Mouse (Mus musculus): ENCODE measurements around the gene Cfap43. TPM values are rescaled to one million over a fixed set of nuclear protein-coding genes. Genes with fewer than 3 reads are reported as not detected.

Gene Cfap43
- total and polyA plus RNA-seq, 3 experiments: 3.2 to 12.7 (median 11.7) TPM

- no peak overlapping the region for H3K9ac ChIP-seq (ENCODE audit: insufficient read depth, low read depth)
- no peaks in the 10 kb centered on the region for H3K79me2 ChIP-seq (replicated peaks; ENCODE audit: control insufficient read depth, extremely low read depth, insufficient read depth, poor library complexity, severe bottlenecking)
- H3K9me3 ChIP-seq (replicated peaks; ENCODE audit: low read length): no peaks in the 10 kb centered on the region
- in situ Hi-C loops (cut with MboI; ENCODE audit: low pct_ligation_motif_present, low pct_unique_long_range_greater_than_20kb, low sequenced_read_pairs): no loop called here
- peaks cover 2% of the 10 kb centered on the region for H3K27me3 ChIP-seq (replicated peaks)
- dilution Hi-C loops (cut with MboI; ENCODE audit: extremely low pct_ligation_motif_present, extremely low pct_unique_long_range_greater_than_20kb, low sequenced_read_pairs): no loop called here
- H3K36me3 ChIP-seq (replicated peaks in 1 of 2; ENCODE audit: control insufficient read depth in 1 of 2, insufficient read depth in 1 of 2, low read length in 1 of 2): no peaks in the 10 kb centered on the region
- H3K4me3 ChIP-seq (replicated peaks in 1 of 3; ENCODE audit: low read depth in 2 of 3, low read length in 2 of 3, poor library complexity in 1 of 3): no peak overlapping the region
- H3K27ac ChIP-seq (ENCODE audit: insufficient read depth, low read depth): no peak overlapping the region
- H3K4me1 ChIP-seq (ENCODE audit: control insufficient read depth in 1 of 2, insufficient read depth in 2 of 2): no peaks in the 10 kb centered on the region
- TF ChIP-seq USF2 (conservative IDR thresholded peaks at IDR 0.05; ENCODE audit: low read depth, low read length) (no peak), SMC3 (IDR thresholded peaks at IDR 0.05; ENCODE audit: low read depth, low read length) (no peak), RAD21 (IDR thresholded peaks at IDR 0.05; ENCODE audit: low read depth, low read length) (no peak), RCOR1 (conservative IDR thresholded peaks at IDR 0.05; ENCODE audit: low read depth, low read length) (no peak), POLR2A (IDR thresholded peaks at IDR 0.05; ENCODE audit: low read depth, low read length) (no peak), ETS1 (conservative IDR thresholded peaks at IDR 0.05; ENCODE audit: low read depth, low read length) (no peak), CTCF (conservative IDR thresholded peaks at IDR 0.05 in 1 of 2, IDR thresholded peaks at IDR 0.05 in 1 of 2; ENCODE audit: low read depth in 2 of 2, low read length in 2 of 2) (no peak), TCF12 (IDR thresholded peaks at IDR 0.05; ENCODE audit: low read depth, low read length) (no peak), EP300 (IDR thresholded peaks at IDR 0.05; ENCODE audit: low read length) (no peak), HCFC1 (IDR thresholded peaks at IDR 0.05; ENCODE audit: low read depth, low read length) (no peak), BHLHE40 (IDR thresholded peaks at IDR 0.05; ENCODE audit: low read depth, low read length) (no peak), E2F4 (IDR thresholded peaks at IDR 0.05; ENCODE audit: insufficient replicate concordance, low read depth, low read length) (no peak), JUND (conservative IDR thresholded peaks at IDR 0.05; ENCODE audit: low read depth, low read length) (no peak), UBTF (IDR thresholded peaks at IDR 0.05; ENCODE audit: low read depth, low read length) (no peak), MAZ (IDR thresholded peaks at IDR 0.05; ENCODE audit: low read depth, low read length) (no peak), KAT2A (IDR thresholded peaks at IDR 0.05; ENCODE audit: insufficient replicate concordance, low read length) (no peak), JUN (IDR thresholded peaks at IDR 0.05; ENCODE audit: insufficient read depth, low read depth, low read length) (no peak), SIN3A (IDR thresholded peaks at IDR 0.05; ENCODE audit: low read length) (no peak), USF1 (IDR thresholded peaks at IDR 0.05; ENCODE audit: low read depth, low read length) (no peak), ZC3H11A (IDR thresholded peaks at IDR 0.05; ENCODE audit: low read depth, low read length) (no peak)
- no peak for DNase-seq (ENCODE audit: extremely low read depth)
- H3K4me2 ChIP-seq (ENCODE audit: insufficient read depth, low read depth, poor library complexity, severe bottlenecking): no peak overlapping the region
Measured at GRCm38 (mm10) chr19:47777847-47778246, 141.2 kb downstream of the Cfap43 start.

DNA sequence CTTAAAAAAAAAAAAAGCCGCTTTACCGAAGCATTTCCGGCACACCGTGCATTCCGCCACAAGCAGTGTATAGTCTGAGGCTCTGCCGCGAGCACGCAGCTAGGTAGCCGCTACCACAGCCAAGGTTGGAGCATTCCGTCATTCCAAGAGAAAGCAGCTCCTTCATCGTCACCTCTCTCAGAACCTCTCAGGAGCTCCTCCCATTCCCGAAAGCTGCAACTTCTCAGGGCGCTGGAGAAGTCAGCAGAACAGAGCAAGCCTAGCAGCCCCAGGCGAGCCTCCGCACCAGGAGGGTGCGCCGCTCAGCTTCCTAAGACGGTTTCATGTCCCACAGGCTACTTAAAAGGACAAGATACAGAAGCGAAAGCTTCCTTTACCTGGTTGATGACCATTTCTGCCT lies 163.5 kb downstream of the Cfap43 start:
- no peak overlapping the region for H3K9ac ChIP-seq (ENCODE audit: insufficient read depth, low read depth)
- no peak overlapping the region for H3K4me3 ChIP-seq (replicated peaks in 1 of 3; ENCODE audit: low read depth in 2 of 3, low read length in 2 of 3, poor library complexity in 1 of 3)
- in situ Hi-C loops (cut with MboI; ENCODE audit: low pct_ligation_motif_present, low pct_unique_long_range_greater_than_20kb, low sequenced_read_pairs) (no loop called here), dilution Hi-C loops (cut with MboI; ENCODE audit: extremely low pct_ligation_motif_present, extremely low pct_unique_long_range_greater_than_20kb, low sequenced_read_pairs) (no loop called here)
- TF ChIP-seq TBP (conservative IDR thresholded peaks at IDR 0.05; ENCODE audit: low read depth, low read length) (no peak), GABPA (IDR thresholded peaks at IDR 0.05; ENCODE audit: insufficient replicate concordance, low read depth, low read length) (no peak), NELFE (IDR thresholded peaks at IDR 0.05; ENCODE audit: low read depth, low read length) (no peak), MEF2A (IDR thresholded peaks at IDR 0.05; ENCODE audit: borderline replicate concordance, low read depth, low read length) (no peak), ELF1 (IDR thresholded peaks at IDR 0.05; ENCODE audit: low read depth, low read length) (no peak), SIN3A (IDR thresholded peaks at IDR 0.05; ENCODE audit: low read length) (no peak), ZNF384 (IDR thresholded peaks at IDR 0.05; ENCODE audit: low read depth, low read length) (no peak), JUND (conservative IDR thresholded peaks at IDR 0.05; ENCODE audit: low read depth, low read length) (no peak), USF1 (IDR thresholded peaks at IDR 0.05; ENCODE audit: low read depth, low read length) (no peak), POLR2A (IDR thresholded peaks at IDR 0.05; ENCODE audit: low read depth, low read length) (no peak), UBTF (IDR thresholded peaks at IDR 0.05; ENCODE audit: low read depth, low read length) (no peak), ZC3H11A (IDR thresholded peaks at IDR 0.05; ENCODE audit: low read depth, low read length) (no peak), ZMIZ1 (IDR thresholded peaks at IDR 0.05; ENCODE audit: low read depth, low read length) (no peak), BHLHE40 (IDR thresholded peaks at IDR 0.05; ENCODE audit: low read depth, low read length) (no peak), USF2 (conservative IDR thresholded peaks at IDR 0.05; ENCODE audit: low read depth, low read length) (no peak), NRF1 (IDR thresholded peaks at IDR 0.05; ENCODE audit: low read depth, low read length) (no peak)
- H3K9me3 ChIP-seq (replicated peaks; ENCODE audit: low read length): no peaks in the 10 kb centered on the region
- no peak for DNase-seq (ENCODE audit: extremely low read depth)
- H3K36me3 ChIP-seq (replicated peaks in 1 of 2; ENCODE audit: control insufficient read depth in 1 of 2, insufficient read depth in 1 of 2, low read length in 1 of 2): no peaks in the 10 kb centered on the region
- no peak overlapping the region for H3K27ac ChIP-seq (ENCODE audit: insufficient read depth, low read depth)
- H3K4me2 ChIP-seq (ENCODE audit: insufficient read depth, low read depth, poor library complexity, severe bottlenecking): no peak overlapping the region
- H3K27me3 ChIP-seq (replicated peaks): no peaks in the 10 kb centered on the region
- H3K79me2 ChIP-seq (replicated peaks; ENCODE audit: control insufficient read depth, extremely low read depth, insufficient read depth, poor library complexity, severe bottlenecking): no peaks in the 10 kb centered on the region
- H3K4me1 ChIP-seq (ENCODE audit: control insufficient read depth in 1 of 2, insufficient read depth in 2 of 2): 0 out of 4 replicates have a peak, but pooled peaks cover 0 to 2% of the 10 kb centered on the region in 2 experiments
